Mouse (Mus musculus) layer of hippocampus, postnatal 14 days (tissue): ENCODE measurements around the gene Fcmr. TPM values are rescaled to one million over a fixed set of nuclear protein-coding genes. Genes with fewer than 3 reads are reported as not detected.

ENCODE experiments used
- total RNA-seq, 2 experiments: library from RNA; stranded (reverse); gene quantifications; 2 replicates each; pipeline ENCODE4 v1.2.3; 2021

Gene Fcmr
- total RNA-seq, 2 experiments from 2014 or later, result 0.46 TPM; not detected in 1

Other genes with a start within 250 kb of the Fcmr start
- gene Zp3r, start 236.0 kb upstream of the Fcmr start, total RNA-seq, result under 1 TPM in 1 of 2 experiments, not detected in 1; 0.26 TPM
- 1 to 10 TPM; 1.1 to 1.3 TPM for gene C4bp, start 204.0 kb upstream of the Fcmr start, total RNA-seq
- under 1 TPM in 1 of 2 experiments, not detected in 1; 0.35 TPM for gene Gm29427, start 149.9 kb upstream of the Fcmr start, total RNA-seq
- gene Yod1, start 148.3 kb upstream of the Fcmr start, total RNA-seq, result 10 to 100 TPM; 11.7 to 13.9 TPM
- 10 to 100 TPM; 44.0 to 55.8 TPM for gene Pfkfb2, start 136.4 kb upstream of the Fcmr start, total RNA-seq
- 1 to 10 TPM; 1.2 to 1.6 TPM for gene AA986860, start 133.7 kb upstream of the Fcmr start, total RNA-seq
- gene Fcamr, start 64.8 kb upstream of the Fcmr start, total RNA-seq, result not detected
- not detected for gene Pigr, start 39.0 kb upstream of the Fcmr start, total RNA-seq
- not detected for gene Il24, start 21.8 kb downstream of the Fcmr start, total RNA-seq
- gene Il20, start 45.8 kb downstream of the Fcmr start, total RNA-seq, result not detected
- not detected for gene Il19, start 74.4 kb downstream of the Fcmr start, total RNA-seq
- not detected for gene Il10, start 154.2 kb downstream of the Fcmr start, total RNA-seq
- 10 to 100 TPM; 26.1 to 30.4 TPM for gene Mapkapk2, start 232.2 kb downstream of the Fcmr start, total RNA-seq